Mouse (Mus musculus): ENCODE measurements around the gene Trpm3.

The Trpm3 gene

DNA sequence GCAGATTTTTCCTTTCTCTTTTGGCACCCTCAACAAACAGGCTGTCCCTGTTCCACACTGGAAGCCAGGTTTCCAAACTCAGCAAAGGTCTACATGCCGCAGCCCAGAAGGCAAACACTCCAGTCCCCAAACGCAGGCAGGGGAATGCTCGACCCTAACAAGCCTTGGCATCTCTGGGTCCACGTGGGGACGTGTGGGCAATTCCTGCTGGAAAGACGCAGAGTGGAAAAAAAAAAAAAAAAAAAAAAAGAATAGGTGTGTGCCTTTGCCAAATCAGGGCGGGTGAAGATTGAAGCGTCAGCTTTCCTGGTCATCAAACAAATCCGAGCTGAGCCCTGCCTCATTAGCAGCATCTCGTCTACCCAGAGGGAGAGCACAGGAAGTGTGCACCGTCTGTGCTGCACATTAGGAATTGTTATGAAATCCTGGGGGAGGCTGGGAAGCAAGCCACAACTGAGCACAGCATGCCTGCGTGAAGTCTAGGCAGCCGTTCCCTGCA lies 614.5 kb downstream of the Trpm3 start:
- peak; percentile 73 for DNase-seq (ENCODE audit: low spot score)

DNA sequence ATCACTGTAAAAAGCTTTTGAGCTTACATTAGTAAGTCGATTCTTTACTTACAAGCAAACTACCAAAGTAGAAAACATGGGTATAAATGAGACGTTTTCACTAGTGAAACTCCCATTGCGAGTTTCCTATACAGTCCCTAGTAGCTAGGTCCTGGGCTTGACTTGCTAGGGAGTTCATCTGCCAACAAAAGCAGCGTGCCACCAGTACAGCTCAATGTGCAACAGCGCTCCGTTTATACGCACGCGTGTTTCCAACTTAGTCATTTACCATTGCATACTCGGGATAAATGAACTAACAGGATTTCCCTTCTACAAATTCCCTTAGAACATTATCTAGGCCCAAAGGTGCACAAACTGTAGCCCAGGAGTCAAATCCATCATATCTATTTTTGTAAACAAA lies 615.2 kb downstream of the Trpm3 start:
- DNase-seq (ENCODE audit: low spot score): no peak

DNA sequence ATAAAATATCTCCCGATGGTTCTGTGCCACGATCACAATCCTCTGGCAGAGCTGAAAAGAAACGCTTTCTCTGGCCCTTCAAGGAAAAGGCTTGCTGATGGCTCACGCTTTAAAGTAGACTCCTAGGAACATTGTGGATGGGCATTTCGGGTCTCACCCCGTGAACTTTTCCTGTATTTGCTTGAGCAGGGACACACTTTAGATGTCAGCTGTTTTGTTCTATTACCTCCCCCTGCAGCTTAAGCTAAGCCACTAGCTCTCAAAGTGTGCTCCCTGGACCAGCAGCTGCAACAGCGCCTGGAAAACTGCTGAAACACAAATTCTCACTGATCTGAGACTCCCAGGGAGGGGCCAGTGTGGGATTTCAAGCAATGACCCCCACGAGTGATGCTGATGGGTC lies 615.7 kb downstream of the Trpm3 start:
- no peak for DNase-seq (ENCODE audit: low spot score)

DNA sequence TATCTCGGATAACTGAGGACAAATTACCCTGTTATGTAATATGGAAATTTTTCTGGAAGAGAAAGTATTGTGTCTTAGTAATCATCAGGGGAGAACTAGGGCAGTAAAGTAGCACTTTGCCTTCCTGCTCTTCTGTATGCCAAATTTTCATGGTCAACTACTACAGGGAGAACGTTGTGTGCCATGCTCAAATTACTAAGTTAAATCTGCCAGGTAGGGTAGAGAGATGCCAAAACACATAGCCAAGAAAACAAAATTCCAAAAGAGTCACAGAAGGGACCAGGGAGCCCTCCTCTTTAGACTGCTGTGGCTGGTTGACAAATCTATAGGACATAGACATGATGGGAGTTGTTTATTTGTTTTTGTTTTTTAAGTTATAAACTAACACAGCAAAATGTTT lies 619.6 kb downstream of the Trpm3 start:
- DNase-seq (ENCODE audit: low spot score): no peak

DNA sequence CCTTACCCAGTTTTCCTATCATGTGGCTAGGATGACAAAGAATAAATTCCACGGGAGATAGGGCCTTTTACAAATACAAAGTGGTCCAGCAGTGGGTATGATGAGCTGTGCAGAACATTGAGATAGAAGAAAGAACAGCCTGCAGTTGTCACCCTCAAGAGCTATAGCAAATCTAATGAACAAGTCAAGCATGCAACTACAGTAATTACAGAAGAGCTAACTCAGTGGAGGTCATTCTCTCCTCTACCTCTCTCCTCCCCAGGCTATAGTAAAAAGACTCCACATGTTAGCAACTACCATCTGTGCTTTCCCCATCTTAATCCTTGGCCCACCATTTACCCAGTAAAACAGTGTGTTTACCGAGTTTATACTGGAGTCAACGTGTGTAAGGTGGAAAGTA lies 629.4 kb downstream of the Trpm3 start:
- DNase-seq (ENCODE audit: low spot score): no peak

DNA sequence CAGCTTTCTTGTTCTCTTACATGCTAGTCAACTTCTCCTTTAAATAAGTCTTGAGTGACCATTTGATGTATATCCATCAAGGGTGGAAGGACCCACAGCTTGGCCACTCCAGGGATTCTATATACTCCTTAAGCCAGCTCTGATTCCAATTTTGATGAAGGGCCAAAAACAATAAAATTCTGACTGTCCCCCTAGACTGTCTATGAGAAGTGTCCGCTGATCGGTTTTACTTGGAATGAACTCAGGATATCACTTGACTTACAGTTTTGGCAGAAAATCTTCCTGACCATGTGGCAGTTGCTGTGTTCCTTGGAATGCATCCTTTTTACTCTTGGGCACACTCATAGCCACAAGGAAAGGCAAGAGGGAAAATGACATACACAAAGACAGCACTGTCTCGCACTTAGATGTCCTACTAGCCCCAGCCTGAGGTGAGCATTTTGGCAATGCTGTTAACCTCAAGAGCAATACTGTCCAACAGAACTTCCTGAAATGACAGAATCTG lies 636.4 kb downstream of the Trpm3 start:
- no peak for DNase-seq (ENCODE audit: low spot score)

DNA sequence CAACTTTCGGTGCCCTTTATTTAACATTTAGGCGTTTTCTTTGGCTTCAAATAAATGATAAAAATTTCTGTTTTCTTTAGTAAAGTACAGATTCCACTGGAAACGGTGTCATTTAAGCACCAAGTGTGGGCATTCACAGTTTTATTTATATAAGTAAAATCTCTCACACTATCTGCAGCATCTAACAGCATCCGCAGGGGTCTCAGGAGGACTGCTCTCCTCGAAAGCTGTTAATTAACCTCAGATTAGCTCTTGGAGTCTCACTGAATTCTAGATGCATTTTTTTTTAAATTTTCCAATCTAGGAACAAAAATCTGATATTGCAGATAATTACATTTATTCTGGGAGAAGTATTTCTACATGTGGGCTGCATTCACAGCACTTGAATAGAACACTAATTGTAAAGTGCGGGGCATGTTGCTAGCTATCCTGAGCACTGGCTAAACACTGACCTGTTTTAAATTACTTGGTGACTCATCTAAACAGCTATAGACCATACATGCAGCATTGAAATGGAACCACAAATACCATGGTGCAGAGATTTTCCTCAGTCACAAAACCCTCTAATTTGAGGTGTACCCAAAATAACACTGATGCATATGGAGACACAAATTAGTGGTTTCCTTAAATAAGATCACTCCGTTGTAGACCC lies 641.5 kb downstream of the Trpm3 start:
- DNase-seq (ENCODE audit: low spot score): no peak

DNA sequence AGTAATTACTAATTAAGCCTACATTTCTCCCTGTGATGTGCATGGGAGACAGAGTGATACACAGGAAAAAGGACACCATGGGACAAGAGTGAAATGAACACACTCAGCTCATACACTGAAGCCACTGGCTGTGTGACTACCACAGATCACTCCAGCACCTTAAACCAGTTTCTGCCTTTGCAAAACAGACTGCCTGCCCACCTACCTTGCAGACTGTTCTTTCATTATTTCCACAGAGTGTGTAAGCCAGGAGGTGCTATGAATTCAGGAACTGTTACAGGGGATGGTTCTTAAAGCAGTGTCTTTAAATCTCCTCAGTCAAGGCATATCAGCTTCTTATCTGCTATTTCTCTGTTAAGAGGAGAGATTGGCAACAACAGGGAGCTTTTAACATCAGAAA lies 642.7 kb downstream of the Trpm3 start:
- DNase-seq (ENCODE audit: low spot score): no peak

DNA sequence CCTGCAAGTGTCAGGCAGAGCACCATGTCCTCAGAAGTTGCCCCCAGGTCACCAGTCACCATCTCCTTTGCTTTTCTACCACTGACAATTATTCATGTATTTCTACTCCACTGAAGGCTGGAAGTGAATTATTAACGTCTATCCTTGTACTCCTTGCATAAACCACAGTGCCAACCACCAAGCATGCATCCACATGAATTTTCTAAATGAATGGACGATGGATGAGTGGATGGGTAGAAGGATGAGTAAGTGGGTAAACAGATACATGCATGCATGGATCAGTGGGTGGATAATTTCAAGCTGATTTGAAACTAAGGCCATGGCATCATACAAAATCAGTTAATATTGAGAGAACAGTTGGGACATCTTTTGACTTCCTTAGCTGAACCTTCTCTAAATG lies 644.9 kb downstream of the Trpm3 start:
- no peak for DNase-seq (ENCODE audit: low spot score)

DNA sequence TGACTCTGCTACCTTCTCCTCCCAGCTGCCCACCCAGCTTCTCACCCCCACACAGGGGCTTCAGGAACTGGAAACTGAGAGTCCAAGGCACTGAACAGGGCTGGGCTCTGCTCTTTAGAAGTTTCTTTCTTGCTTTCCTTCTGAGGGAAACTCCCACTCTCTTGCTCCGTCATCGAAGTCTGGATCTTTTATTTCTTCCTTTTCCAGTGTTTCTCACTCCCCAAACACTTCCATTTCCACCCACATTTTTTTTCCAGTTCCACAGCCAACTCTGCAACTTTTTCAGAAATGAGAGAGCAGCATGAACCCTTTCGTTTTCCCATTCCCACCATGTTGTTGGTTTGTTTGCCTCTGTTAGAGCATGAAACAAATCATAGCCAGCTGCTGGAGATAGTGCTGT lies 650.9 kb downstream of the Trpm3 start:
- no peak for DNase-seq (ENCODE audit: low spot score)

DNA sequence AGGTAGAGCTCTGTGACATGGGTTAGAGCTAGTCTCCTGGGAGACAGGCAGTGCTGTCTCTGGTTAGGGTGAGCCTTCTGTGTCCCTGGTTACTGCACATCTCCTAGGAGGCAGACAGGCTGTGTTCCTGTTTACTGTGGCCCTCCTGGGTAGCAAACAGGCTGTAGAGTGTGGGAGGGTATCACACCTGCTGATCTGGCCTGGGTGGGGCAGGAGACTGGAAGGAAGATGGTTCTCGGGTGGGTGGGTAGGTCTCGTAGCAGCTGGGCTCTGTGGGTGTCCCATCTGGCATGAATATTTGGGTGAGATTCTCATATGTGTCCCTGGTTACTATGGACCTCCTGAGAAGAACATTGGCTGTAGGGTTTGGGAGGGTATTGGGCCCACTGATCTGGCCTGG lies 658.1 kb downstream of the Trpm3 start:
- DNase-seq (ENCODE audit: low spot score): no peak

DNA sequence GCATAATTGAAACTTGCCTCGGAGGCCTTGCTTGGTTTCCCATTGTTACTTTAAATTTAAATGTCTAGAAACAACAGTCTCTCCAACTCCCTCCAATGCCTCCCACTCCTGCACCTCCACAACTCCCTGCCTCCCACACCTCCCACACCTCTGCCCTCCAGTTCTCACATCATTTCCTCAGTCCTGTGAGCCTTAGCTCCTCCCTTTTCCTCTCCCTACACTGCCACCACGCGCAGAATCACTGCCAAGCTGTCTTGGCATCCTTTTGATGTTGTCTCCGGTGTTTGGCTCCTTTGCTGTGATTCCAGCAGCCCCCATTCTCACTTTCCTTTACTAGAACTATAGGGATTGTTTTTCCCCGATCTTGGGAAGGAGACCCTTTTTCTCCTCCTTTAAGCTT lies 661.6 kb downstream of the Trpm3 start:
- no peak for DNase-seq (ENCODE audit: low spot score)

DNA sequence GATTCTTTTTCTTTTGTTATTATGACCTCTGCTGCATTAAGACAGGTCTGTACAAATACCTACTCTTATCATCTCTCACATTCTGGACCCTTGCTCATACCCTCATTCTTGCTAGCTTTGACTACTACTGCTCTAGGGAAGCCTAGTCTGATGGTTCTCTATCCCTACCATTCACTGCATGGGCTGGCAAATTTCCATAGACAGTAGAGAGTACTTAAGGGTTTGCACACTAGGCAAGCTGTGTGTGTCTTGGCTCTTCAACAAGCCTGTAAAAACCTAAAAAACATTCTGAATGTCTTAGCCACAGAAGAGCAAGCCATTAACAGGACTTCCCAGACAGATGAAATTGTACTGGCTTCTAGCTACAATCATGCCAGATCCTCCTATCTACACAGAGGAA lies 664.5 kb downstream of the Trpm3 start:
- no peak for DNase-seq (ENCODE audit: low spot score)

DNA sequence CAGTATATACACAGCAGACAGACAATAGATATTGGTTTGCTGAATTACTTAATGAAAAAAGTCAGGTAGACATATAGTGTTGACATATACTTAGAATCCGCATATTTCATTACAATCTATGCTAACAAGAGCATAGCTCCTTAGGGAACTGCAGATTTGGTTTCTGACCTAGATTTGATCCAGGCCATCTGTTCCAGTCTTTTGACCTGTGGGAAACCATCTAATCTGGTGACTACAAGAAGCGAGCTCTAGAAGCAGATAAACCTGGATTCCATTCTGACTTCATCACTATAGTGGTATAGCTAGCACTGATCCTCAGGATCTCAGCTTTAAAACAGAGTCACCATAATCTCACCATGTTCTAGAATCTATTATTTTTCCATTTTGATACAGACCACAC lies 665.5 kb downstream of the Trpm3 start:
- DNase-seq (ENCODE audit: low spot score): peak; percentile 17

DNA sequence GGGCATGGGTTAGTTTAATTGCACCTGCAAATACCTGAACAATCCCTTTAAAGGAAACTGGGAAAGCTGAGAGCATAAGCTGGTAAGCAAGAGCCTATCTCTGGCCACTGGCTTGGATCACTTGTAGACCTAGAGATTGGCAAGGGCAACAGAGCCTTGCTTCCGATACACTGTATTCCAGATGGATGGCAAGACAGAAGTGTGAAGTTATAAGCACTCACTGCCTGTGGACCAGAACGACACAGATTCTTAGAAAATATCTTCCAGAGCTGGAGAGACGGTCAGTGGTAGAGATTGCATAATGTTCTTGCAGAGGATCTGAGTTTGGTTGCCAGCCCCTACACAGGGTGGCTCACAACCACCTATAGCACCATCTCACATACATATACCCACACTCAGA lies 671.4 kb downstream of the Trpm3 start:
- no peak for DNase-seq (ENCODE audit: low spot score)

DNA sequence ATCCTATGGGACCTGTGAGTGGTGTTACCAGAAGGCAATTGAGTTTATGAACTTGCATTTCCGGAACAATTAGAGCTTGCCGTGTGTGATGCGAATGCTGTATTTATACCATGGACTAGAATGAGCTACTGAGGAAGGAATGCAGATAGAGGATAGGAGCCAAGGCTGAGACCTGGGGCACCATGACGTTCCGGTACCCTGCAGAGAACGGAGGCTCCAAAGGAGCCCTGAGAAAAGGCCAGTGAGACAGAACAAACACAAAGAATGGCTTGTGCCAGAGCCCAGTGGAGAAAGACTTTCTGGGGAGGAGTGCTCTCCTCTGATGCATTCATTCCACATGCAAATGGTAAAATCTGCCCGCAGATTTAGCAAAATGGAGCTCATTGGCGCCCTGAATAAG lies 682.9 kb downstream of the Trpm3 start:
- no peak for DNase-seq (ENCODE audit: low spot score)

DNA sequence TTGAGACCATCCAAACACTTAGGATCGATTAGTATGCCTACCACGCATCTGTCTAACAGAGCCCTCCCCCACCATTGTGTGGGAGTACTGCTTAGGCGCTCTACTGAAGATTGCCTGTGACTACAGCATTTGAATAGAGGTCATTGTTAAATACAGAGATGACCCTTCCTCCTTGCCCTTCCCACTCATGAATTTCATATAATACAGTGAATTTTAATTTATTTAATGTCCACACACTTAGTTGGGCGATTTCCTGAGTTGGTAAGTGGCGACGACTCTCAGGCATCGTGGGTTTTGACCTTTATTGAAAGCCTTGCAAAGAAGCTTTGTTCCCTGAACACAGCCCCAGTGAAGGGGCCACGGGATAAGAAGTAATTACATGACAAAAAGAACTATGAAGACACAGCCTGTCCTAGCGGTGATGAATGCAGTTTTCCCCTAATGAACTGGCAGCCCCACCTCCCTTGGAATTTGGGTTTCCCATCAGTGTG lies 684.7 kb downstream of the Trpm3 start:
- DNase-seq (ENCODE audit: low spot score): peak; percentile 76

DNA sequence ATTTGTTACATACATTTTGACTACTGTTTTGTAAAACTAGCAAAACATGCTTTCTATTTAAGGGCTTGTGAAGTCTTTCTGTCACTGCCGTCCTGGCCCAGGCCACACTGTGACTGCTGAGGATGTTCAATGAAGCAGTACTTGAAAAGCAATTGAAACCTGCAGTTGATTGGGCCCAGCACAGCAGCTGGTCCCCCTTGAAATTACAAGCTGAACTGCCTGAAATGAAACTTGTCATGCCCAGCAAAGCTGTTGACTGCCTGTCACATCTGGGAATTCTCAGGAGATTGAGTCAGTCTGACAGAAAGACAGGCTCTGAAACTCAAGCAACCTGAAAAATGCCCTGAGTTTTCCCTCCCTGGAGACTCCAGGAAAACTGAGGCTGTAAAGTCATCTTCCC lies 687.0 kb downstream of the Trpm3 start:
- peak; percentile 49 for DNase-seq (ENCODE audit: low spot score)

DNA sequence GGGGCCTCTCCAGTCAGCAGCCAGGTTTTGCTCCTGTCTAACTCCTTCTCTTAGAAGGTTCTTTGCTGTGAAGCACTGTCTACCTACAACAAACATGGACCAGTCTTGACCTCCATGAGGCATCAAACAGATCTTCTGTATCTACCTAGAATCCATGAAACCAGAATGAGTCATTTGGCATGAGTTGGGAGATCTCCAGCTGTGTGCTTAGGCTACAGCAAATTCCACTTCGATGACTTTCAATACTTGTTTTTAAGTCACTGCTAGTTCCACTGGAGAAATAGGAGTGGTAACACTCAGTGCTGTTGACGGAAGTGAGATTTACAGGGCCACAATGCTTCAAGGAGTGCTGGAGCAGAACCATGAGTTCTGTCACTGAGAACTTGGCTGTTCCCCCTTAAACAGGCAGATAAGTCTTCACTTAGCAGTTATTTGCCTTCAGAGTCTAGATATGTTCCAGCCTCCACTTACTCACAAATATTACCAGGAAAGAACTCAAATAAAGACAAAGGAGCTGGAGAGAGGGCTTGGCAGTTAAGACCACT lies 689.4 kb downstream of the Trpm3 start:
- no peak for DNase-seq (ENCODE audit: low spot score)

DNA sequence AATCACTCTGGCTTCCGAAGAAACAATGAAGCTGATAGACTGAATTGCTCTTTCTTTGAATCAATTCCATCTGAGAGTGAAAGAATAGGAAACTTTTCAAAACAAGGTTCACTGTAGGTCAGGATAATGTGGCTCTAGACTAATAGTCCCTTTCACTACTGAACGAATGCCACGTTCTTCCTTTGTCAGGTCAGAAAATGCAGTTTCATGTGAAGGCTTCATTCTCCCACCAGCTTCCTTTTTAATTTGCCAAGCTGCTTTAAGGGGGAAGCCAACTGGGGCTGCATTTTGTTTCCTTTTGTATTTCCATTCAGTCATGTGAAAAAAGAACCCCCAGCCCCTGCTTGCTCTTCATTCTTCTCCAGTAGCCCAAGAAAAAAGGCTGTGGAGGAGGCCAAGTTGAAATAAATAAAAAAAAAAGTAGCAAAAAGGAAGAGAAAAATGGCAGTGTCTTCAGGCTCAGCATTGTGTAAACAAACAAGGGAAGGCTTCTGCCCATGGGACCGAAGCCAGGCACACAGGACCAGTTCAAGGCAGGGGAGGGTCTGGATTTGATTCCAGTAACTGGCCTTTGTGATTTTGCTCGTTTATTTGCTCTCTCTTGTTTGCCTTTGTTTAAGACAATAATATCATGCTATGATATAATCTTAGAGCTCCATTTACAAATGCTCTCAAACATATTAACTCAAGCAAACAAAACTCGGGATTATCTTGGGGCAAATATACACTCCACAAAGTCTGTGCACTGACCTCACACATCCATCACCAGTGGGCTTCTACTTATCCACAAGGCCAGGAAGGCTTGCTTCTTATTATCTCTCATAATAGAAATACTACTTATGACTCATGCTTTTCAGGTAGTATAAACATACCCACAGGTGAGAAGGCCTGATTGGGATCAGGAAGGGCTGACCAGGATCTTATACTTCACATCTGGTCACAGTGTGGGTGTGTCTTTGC lies 702.5 kb downstream of the Trpm3 start:
- DNase-seq (ENCODE audit: low spot score): no peak

DNA sequence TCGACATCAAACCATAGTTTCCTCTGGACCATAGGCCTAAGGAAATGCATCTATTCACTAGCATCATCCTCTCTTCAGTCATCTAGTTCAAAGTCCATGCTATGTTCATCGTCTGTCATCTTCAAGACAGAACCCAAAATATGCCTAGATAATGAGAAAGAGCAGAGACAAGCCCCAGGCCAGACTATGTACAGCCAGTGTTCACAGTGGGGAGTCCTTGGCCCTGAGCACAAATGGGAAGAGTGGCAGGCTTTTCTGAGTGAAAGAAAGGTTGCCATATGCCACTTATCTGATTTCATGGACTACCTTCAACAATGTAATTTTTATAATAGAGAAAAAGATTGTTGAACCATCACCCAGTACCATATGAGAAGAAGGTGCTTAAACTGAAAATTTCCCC lies 703.9 kb downstream of the Trpm3 start:
- no peak for DNase-seq (ENCODE audit: low spot score)

DNA sequence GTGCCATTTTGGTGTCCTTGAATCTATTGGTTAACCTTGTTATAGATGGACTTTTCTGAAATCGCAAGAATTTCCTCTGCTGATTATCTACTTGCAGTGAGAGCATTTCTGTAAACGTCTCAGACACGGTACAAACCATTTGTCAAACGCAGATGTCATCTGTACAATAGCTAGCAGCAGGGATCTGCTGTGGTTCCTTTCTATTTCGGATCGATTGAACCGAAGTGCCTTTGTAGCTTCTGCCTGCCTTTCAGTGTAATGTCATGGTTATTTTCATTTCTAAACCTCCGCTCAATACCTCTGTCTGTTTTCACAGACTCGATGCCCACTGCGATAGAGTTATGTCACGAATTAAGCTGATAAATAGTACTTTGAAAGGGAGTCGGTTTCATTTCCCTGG lies 708.9 kb downstream of the Trpm3 start:
- no peak for DNase-seq (ENCODE audit: low spot score)

DNA sequence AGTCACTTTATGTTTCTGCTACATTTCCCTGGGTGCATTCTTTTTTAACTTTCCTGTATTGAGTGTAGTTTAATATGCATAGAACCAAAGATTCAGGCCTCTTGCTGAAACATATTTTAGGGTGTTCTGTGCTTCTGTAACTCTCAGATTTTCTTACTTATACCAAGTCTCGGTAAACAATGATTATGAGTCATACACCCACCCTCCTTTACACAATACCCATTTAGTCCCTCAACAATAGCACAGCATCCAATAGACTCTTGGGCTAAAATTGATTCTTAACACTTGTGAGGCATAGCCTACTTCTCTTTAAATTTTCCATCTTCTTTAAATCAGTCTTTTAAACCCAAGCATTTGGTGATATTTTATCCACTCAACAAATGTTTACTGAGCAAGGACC lies 709.4 kb downstream of the Trpm3 start:
- no peak for DNase-seq (ENCODE audit: low spot score)
